Mouse (Mus musculus): ENCODE measurements around the gene Sema6d.

DNA sequence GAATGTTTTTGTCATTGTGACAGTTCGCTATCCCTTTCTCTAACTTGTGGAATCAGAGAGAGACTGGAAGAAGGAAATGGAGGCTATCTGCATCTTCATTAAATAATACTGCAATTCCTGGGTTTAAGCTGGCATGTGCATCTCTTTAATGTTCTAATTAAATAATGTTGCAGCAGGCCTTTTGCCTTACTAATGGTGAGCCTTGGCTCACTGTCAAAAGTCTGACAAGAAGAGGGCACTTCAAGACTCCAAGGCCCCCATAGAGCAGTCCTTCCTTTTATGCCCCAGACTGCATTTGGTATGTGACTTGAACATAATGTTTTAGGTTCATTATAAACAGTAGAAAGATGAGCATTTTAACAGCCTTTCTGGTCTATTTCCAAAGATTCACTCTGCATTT lies 147.1 kb downstream of the Sema6d start:
- TF ChIP-seq POLR2A (IDR thresholded peaks at IDR 0.05; ENCODE audit: borderline replicate concordance, low read depth, low read length) (no peak), CTCF (IDR thresholded peaks at IDR 0.05; ENCODE audit: low read depth, low read length) (no peak)
